Comparison of ENCODE assay signal across 8 mouse cellular contexts in genomic region chr17:4908572-4908965, GRCm38 (mm10).
DNase-seq lines count a peak whose midpoint lies in the region; ATAC-seq lines count a peak whose summit lies in the region.

No protein-coding gene starts in this region.

- H3K27me3 ChIP-seq in lung, embryonic 16.5 days (ENCODE audit: control insufficient read depth, insufficient read depth, low read depth, low read length): no peaks in the 10 kb centered on the region
- H3K27me3 ChIP-seq in forebrain, embryonic 10.5 days (ENCODE audit: poor library complexity, severe bottlenecking): no peaks in the 10 kb centered on the region
- H3K27me3 ChIP-seq in limb, embryonic 10.5 days (ENCODE audit: low read depth, poor library complexity, severe bottlenecking): no peaks in the 10 kb centered on the region

- H3K27ac ChIP-seq in lung, embryonic 16.5 days (ENCODE audit: low read length): peak overlapping the region; percentile 96
- H3K27ac ChIP-seq in forebrain, embryonic 10.5 days: peak overlapping the region; percentile 97
- H3K27ac ChIP-seq in limb, embryonic 10.5 days: peak overlapping the region; percentile 97

- H3K4me1 ChIP-seq in lung, embryonic 16.5 days (replicated peaks; ENCODE audit: control insufficient read depth, insufficient read depth, low read length): no peaks in the 10 kb centered on the region
- peaks cover 19% of the 10 kb centered on the region for H3K4me1 ChIP-seq in forebrain, embryonic 10.5 days
- peaks cover 8% of the 10 kb centered on the region for H3K4me1 ChIP-seq in limb, embryonic 10.5 days

- ATAC-seq in lung, embryonic 16.5 days (ENCODE audit: low read depth): peak; percentile 24
- ATAC-seq in monocyte, adult 5-6 weeks (replicated peaks; ENCODE audit: insufficient number of reproducible peaks, low FRiP score, low TSS enrichment, poor library complexity, severe bottlenecking): 0 out of 2 replicates have a peak, but pooled peaks have one; percentile 3

- H3K4me3 ChIP-seq in lung, embryonic 16.5 days (ENCODE audit: low read length): peak overlapping the region; percentile 66
- H3K4me3 ChIP-seq in forebrain, embryonic 10.5 days: peak overlapping the region; percentile 59
- peak overlapping the region; percentile 64 for H3K4me3 ChIP-seq in limb, embryonic 10.5 days

- DNase-seq in lung, postnatal 4 days: no peak
- DNase-seq in forebrain, embryonic 10.5 days (ENCODE audit: extremely low spot score, low spot score): no peak
- no peak for DNase-seq in limb, embryonic 10.5 days (ENCODE audit: low spot score)
- no peak for DNase-seq in right cerebral cortex, adult 18-20 months
- no peak for DNase-seq in cerebellum, postnatal 4 days (ENCODE audit: low spot score in 2 of 2)
- no peak for DNase-seq in layer of hippocampus, postnatal 25 days (ENCODE audit: extremely low spot score in 1 of 2, low spot score in 1 of 2)

- no peaks in the 10 kb centered on the region for H3K9me3 ChIP-seq in lung, embryonic 16.5 days (ENCODE audit: control insufficient read depth, low read length)
- no peaks in the 10 kb centered on the region for H3K9me3 ChIP-seq in forebrain, embryonic 10.5 days
- H3K9me3 ChIP-seq in limb, embryonic 10.5 days (replicated peaks): no peaks in the 10 kb centered on the region

- peak overlapping the region; percentile 76 for H3K4me2 ChIP-seq in lung, embryonic 16.5 days (ENCODE audit: low read depth, low read length)

- WGBS in lung, embryonic 16.5 days: under 1% methylated on average over 17 of the region's 17 CpGs
- WGBS in forebrain, embryonic 10.5 days: 3% methylated on average over 17 of the region's 17 CpGs
- WGBS in limb, embryonic 10.5 days: 3% methylated on average over 17 of the region's 17 CpGs

- H3K36me3 ChIP-seq in lung, embryonic 16.5 days (ENCODE audit: control insufficient read depth, insufficient read depth, low read length): no peaks in the 10 kb centered on the region
- H3K36me3 ChIP-seq in forebrain, embryonic 10.5 days (replicated peaks): no peaks in the 10 kb centered on the region
- H3K36me3 ChIP-seq in limb, embryonic 10.5 days: no peaks in the 10 kb centered on the region

- peak overlapping the region; percentile 87 for H3K9ac ChIP-seq in lung, embryonic 16.5 days (ENCODE audit: low read length)
